Mouse (Mus musculus) monocyte, adult 5-6 weeks (primary cell): ENCODE data around the gene Hexa. TPM values are rescaled to one million over a fixed set of nuclear protein-coding genes. Genes with fewer than 3 reads are reported as not detected.
A peak's percentile ranks its signal among the peaks of the same experiment; 100 is the strongest.

Source experiments
- ATAC-seq: fragments of 153-309, 156-312 bp; replicated peaks from 2 replicates; pipeline ENCODE4 v1.8.0; 2017; ENCODE audit warnings: mild to moderate bottlenecking; ENCODE audit not compliant: low TSS enrichment, insufficient number of reproducible peaks, severe bottlenecking, poor library complexity, low FRiP score
- total RNA-seq: library from RNA; stranded (forward); fragments of 200-1000, 200-491, 200-594 nt; gene quantifications from 3 replicates; pipeline ENCODE4 v1.2.3, GENCODE M21; 2017

Gene Hexa
- total RNA-seq: 97.3 to 114 TPM (median 107 TPM) in 3 replicates

GRCm38 (mm10) chr9:59539441-59540137, at the start of gene Hexa, which contains the start of gene Tmem202:
Hexa (plus strand) TSS chr9:59539540.
Tmem202 (minus strand) TSS chr9:59539847.
- peak; percentile 57 for ATAC-seq

GRCm38 (mm10) chr9:59508146-59508545, 31.2 kb upstream of the Hexa start:
- no peak for ATAC-seq

GRCm38 (mm10) chr9:59512381-59512780, 27.0 kb upstream of the Hexa start:
- no peak for ATAC-seq

GRCm38 (mm10) chr9:59515069-59515468, 24.3 kb upstream of the Hexa start:
- ATAC-seq: no peak

GRCm38 (mm10) chr9:59517127-59517526, 22.2 kb upstream of the Hexa start:
- ATAC-seq: no peak

- ATAC-seq: no peak
Measured at GRCm38 (mm10) chr9:59518976-59519375, 20.4 kb upstream of the Hexa start.

- no peak for ATAC-seq
Measured at GRCm38 (mm10) chr9:59519396-59519795, 19.9 kb upstream of the Hexa start.

- ATAC-seq: no peak
Measured at GRCm38 (mm10) chr9:59522906-59523305, 16.4 kb upstream of the Hexa start.

- ATAC-seq: no peak
Measured at GRCm38 (mm10) chr9:59526727-59527126, 12.6 kb upstream of the Hexa start.

- no peak for ATAC-seq
Measured at GRCm38 (mm10) chr9:59527580-59527979, 11.8 kb upstream of the Hexa start.

- 0 out of 2 replicates have a peak, but pooled peaks have one; percentile 40 for ATAC-seq
Measured at GRCm38 (mm10) chr9:59528274-59528673, 11.1 kb upstream of the Hexa start.

- no peak for ATAC-seq
Measured at GRCm38 (mm10) chr9:59531645-59532044, 7.7 kb upstream of the Hexa start.

GRCm38 (mm10) chr9:59533422-59533821, 5.9 kb upstream of the Hexa start:
- no peak for ATAC-seq

- ATAC-seq: 0 out of 2 replicates have a peak, but pooled peaks have one; percentile 29
Measured at GRCm38 (mm10) chr9:59533889-59534288, 5.5 kb upstream of the Hexa start.

- ATAC-seq: peak; percentile 13; the same call in 1 of the 2 replicates
Measured at GRCm38 (mm10) chr9:59537651-59538050, 1.7 kb upstream of the Hexa start.

- ATAC-seq: no peak
Measured at GRCm38 (mm10) chr9:59541617-59542016, 2.3 kb downstream of the Hexa start.

GRCm38 (mm10) chr9:59542766-59543324, 3.5 kb downstream of the Hexa start:
- ATAC-seq: no peak

- peak; percentile 80 for ATAC-seq
Measured at GRCm38 (mm10) chr9:59544739-59545138, 5.4 kb downstream of the Hexa start.

- no peak for ATAC-seq
Measured at GRCm38 (mm10) chr9:59547869-59548268, 8.5 kb downstream of the Hexa start.

- ATAC-seq: no peak
Measured at GRCm38 (mm10) chr9:59548961-59549487, 9.7 kb downstream of the Hexa start.
